Mouse (Mus musculus): Measurements from ENCODE around the gene Rxra. TPM values are rescaled to one million over a fixed set of nuclear protein-coding genes. Genes with fewer than 3 reads are reported as not detected.

Rxra gene
- polyA plus RNA-seq, 1 experiment, result 0.28 TPM

DNA sequence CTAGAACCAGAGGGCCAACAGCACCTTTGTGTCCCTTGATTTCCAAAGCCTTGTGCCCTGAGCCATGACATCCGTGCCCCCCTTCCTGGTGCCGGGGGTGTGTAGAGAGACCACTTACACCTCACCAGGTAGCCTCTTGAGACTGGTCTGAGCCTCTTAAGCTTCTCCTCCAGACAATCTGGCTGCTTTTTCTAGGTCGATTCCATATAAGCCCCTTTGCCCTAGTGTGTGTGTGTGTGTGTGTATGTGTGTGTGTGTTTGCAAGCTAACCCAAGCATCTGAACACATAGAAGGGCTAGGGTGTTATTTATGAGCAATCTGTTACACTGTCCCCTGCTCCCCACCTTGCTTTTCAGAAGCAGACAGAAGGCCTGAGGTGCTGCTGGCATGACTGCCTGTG lies 62.2 kb downstream of the Rxra start:
- no peak for TF ChIP-seq GATA1 (IDR thresholded peaks at IDR 0.05; ENCODE audit: low read length)

- TF ChIP-seq GATA1 (IDR thresholded peaks at IDR 0.05; ENCODE audit: low read length), result no peak
These were observed 63.9 kb downstream of the Rxra start for GRCm38 (mm10) chr2:27740091-27740608.

DNA sequence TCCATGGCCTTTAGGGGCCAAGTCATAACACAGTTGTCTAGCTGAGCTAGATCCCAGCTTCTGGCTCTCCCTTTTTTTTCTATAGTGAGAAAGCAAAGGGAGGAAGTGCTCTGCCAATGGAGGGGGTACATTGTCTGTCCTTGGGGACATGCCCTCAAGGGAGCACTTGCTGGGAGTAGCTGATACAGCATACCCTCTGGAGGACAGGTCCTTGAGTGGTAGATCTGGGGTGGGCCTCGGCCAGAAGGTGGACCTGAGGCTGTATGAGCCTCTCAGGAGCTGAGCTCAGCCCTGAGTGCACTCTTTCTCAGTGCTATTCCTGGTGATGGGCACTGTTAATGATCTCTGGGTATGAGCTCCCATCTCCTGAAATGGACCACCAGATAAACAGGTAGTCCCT lies 66.9 kb downstream of the Rxra start:
- no peak for TF ChIP-seq GATA1 (IDR thresholded peaks at IDR 0.05; ENCODE audit: low read length)

- no peak for TF ChIP-seq GATA1 (IDR thresholded peaks at IDR 0.05; ENCODE audit: low read length)
These were observed 67.8 kb downstream of the Rxra start for GRCm38 (mm10) chr2:27743863-27744611.

DNA sequence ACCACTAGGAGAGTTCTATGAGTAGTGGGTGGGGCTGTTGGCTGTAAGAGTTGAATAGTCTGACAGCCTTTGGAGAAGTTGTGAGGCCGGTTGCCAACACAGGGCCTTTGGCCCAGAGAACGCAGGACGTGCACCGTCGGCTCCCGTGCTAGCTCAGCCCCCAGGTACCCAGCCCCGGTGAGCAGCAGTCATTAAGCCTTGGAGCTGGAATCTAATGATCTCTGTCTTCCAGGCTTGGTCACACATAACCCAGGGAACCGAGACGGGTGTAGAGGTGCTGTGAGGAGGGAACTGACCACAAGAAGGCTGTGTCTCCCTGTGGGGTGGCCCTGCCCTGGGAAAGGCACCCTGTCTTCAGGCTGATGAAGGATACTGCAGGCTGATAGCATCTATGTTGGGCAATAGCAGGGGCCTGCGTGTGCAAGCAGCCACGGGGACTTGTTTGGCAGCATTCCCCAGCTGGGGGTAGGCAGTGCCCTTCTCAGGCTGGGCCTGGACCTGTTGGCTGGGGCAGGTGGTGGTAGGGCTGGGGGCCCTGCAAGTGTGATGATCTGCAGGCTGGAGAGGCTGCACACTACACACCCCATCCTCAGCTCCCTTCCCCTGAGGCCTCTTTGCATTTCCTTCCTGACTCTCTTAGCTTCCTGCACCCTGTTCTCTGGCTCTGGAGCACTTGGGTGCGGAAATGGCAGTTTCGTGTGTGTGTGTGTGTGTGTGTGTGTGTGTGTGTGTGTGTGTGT lies 68.5 kb downstream of the Rxra start:
- TF ChIP-seq GATA1 (IDR thresholded peaks at IDR 0.05; ENCODE audit: low read length), result no peak

DNA sequence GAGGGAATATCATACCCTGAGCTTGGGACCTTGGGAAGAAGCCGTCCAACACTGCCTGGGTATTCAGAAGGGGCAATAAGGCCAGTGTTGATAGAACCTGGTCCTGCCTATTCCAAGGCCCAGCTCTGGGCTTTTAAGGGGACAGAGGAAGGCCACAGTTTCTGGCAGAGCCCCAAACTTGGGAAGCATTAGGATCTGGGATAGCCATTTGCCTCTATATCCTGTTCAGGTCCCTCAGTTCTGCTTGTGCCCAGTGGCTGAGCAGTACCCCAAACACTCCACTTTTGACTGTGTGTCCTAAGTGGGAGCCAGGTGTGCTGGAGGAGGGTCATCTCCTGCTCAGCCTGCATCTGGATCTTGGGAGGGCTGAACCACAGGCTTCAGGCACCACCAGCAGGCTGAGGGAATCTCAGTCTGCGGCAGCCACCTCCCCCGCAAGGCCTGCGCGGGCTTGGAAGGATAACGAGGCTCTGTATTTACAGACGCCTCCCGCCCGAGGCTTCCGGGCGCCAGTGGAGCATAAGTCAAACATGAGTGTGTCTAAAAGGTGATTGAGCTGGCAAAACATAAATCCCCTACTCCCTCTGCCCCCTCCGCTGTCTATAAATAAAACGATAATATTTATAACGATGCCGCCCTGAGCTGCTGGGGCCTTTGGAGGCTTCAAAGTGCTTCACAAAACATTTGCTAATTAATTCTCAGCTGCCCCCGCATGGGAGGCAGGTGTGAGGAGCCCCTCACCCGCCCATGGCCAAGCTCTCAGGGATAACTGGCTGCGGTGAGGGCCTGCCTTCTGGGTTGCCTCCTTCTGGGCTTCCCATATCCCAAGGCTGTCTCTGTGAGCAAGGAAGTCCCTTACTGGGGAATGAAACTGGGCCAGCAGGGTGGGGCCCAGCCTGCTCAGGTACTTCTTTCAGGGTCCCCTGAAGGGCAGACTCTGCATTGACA lies 69.7 kb downstream of the Rxra start:
- no peak for TF ChIP-seq GATA1 (IDR thresholded peaks at IDR 0.05; ENCODE audit: low read length)

- no peak for TF ChIP-seq GATA1 (IDR thresholded peaks at IDR 0.05; ENCODE audit: low read length)
These were observed 70.6 kb downstream of the Rxra start for GRCm38 (mm10) chr2:27746854-27747253.

DNA sequence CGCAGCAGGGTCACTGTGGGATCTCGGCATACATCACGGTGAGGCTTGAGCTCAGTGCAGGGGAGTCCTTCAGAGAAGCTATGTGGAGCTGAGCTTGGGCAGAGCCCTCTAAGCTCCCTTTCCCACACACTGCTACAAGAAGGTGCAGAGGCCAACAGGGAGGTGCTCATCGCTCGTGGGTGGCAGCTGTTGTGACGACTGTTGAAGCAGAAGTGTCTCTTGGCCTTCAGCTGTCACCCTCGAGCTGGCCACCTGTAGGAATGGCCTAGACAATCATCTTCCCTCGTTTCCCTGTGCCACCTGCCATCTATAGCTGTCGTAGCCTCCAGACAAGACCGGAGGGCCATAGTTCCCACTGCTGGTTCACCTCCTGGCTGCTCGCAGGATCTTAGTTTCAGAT lies 72.7 kb downstream of the Rxra start:
- TF ChIP-seq GATA1 (IDR thresholded peaks at IDR 0.05; ENCODE audit: low read length), result no peak

- no peak for TF ChIP-seq GATA1 (IDR thresholded peaks at IDR 0.05; ENCODE audit: low read length)
These were observed 74.3 kb downstream of the Rxra start for GRCm38 (mm10) chr2:27750399-27751134.

GRCm38 (mm10) chr2:27751135-27751519 lies 74.9 kb downstream of the Rxra start:
- TF ChIP-seq GATA1 (IDR thresholded peaks at IDR 0.05; ENCODE audit: low read length), result no peak

DNA sequence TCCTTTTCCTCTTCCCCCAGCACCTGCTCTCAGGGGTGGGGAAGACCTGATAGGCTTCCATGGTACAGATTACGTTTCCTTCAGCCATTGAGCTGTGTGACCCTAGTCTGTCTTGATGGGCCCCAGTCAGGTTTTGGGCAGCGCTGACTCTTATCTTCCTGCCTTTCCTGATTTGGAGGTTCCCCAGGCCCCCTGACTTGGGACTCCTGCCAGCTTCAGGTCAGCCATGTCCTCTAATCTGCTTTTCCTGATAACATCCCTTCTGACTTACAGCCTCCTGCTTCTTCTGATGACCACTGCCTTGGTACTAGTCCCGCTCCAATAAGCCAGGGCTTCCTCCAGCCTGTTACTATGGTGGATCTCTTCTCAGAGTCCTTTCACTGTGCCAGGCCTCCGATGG lies 75.6 kb downstream of the Rxra start:
- no peak for TF ChIP-seq GATA1 (IDR thresholded peaks at IDR 0.05; ENCODE audit: low read length)

- no peak for TF ChIP-seq GATA1 (IDR thresholded peaks at IDR 0.05; ENCODE audit: low read length)
These were observed 77.9 kb downstream of the Rxra start for GRCm38 (mm10) chr2:27754094-27754493.

- no peak for TF ChIP-seq GATA1 (IDR thresholded peaks at IDR 0.05; ENCODE audit: low read length)
These were observed 79.9 kb downstream of the Rxra start for GRCm38 (mm10) chr2:27755986-27756641.

Measured in G1E-ER4 (cell line).